Mouse (Mus musculus) liver, embryonic 14.5 days (tissue): ENCODE measurements around the gene Gck.

ENCODE experiments used
- CTCF ChIP-seq: IDR thresholded peaks from 2 replicates; pipeline ENCODE4 v1.5.1; 2016; ENCODE audit warnings: antibody characterized with exemption, low read depth, control low read depth
- EP300 ChIP-seq: IDR thresholded peaks from 2 replicates; pipeline ENCODE4 v1.6.1; 2016; ENCODE audit warnings: antibody characterized with exemption, low read depth

- TF ChIP-seq EP300 (no peak), CTCF (no peak)
These were observed 10.2 kb upstream of the Gck start for GRCm38 (mm10) chr11:5960051-5960450.
